Comparison of ENCODE assay signal across 28 mouse cellular contexts in genomic region chr16:78586621-78587020, GRCm38 (mm10).
"Had no signal": no experiment of that assay in that cellular context is flagged by ENCODE, and none has a peak within 500 bp of the region (broad histone marks: within the 10 kb centered on the region; RNA-seq: fewer than 3 reads in every experiment).

No protein-coding gene starts in this region.

- H3K9ac ChIP-seq: embryonic facial prominence, embryonic 12.5 days; embryonic facial prominence, embryonic 13.5 days; embryonic facial prominence, embryonic 15.5 days; forebrain, embryonic 12.5 days; forebrain, embryonic 13.5 days; forebrain, embryonic 15.5 days; forebrain, postnatal 0 days had no signal

- H3K4me3 ChIP-seq: embryonic facial prominence, embryonic 10.5 days; embryonic facial prominence, embryonic 12.5 days; embryonic facial prominence, embryonic 13.5 days; embryonic facial prominence, embryonic 15.5 days; erythroblast, embryonic 14.5 days; forebrain, embryonic 10.5 days; forebrain, embryonic 12.5 days; forebrain, embryonic 13.5 days; forebrain, embryonic 15.5 days had no signal

- H3K4me1 ChIP-seq: embryonic facial prominence, embryonic 10.5 days; embryonic facial prominence, embryonic 12.5 days; embryonic facial prominence, embryonic 15.5 days; forebrain, embryonic 10.5 days; forebrain, embryonic 12.5 days; forebrain, embryonic 13.5 days; forebrain, embryonic 15.5 days had no signal

- ATAC-seq: forebrain, embryonic 13.5 days; forebrain, embryonic 14.5 days; forebrain, embryonic 15.5 days; forebrain, embryonic 16.5 days; forebrain, postnatal 0 days had no signal

- H3K9me3 ChIP-seq: embryonic facial prominence, embryonic 10.5 days; embryonic facial prominence, embryonic 12.5 days; embryonic facial prominence, embryonic 13.5 days; embryonic facial prominence, embryonic 15.5 days; forebrain, embryonic 10.5 days; forebrain, embryonic 12.5 days; forebrain, embryonic 13.5 days; forebrain, embryonic 15.5 days had no signal

- H3K4me2 ChIP-seq: embryonic facial prominence, embryonic 12.5 days; embryonic facial prominence, embryonic 13.5 days; embryonic facial prominence, embryonic 15.5 days; forebrain, embryonic 12.5 days; forebrain, embryonic 13.5 days; forebrain, embryonic 15.5 days had no signal

- H3K36me3 ChIP-seq: embryonic facial prominence, embryonic 10.5 days; embryonic facial prominence, embryonic 12.5 days; embryonic facial prominence, embryonic 13.5 days; embryonic facial prominence, embryonic 15.5 days; forebrain, embryonic 10.5 days; forebrain, embryonic 12.5 days; forebrain, embryonic 15.5 days had no signal

- H3K27ac ChIP-seq: embryonic facial prominence, embryonic 10.5 days; embryonic facial prominence, embryonic 12.5 days; embryonic facial prominence, embryonic 13.5 days; embryonic facial prominence, embryonic 15.5 days; forebrain, embryonic 10.5 days; forebrain, embryonic 12.5 days; forebrain, embryonic 13.5 days; forebrain, embryonic 15.5 days had no signal

- H3K27me3 ChIP-seq: embryonic facial prominence, embryonic 12.5 days; embryonic facial prominence, embryonic 13.5 days; embryonic facial prominence, embryonic 15.5 days; forebrain, embryonic 12.5 days; forebrain, embryonic 13.5 days; forebrain, embryonic 15.5 days had no signal

- DNase-seq: cerebellum, adult 18-20 months; cerebellum, adult 2 months; cerebellum, adult 8-10 months; cerebellum, adult 9-10 months; cerebellum, adult 9-11 months; cerebellum, postnatal 10 days; cerebellum, postnatal 14 days; cerebellum, postnatal 25 days; cerebellum, postnatal 36 days; embryo, embryonic 11 days; forebrain, postnatal 0 days; gastrocnemius, postnatal 10 days; gastrocnemius, postnatal 14 days; gastrocnemius, postnatal 25 days; gastrocnemius, postnatal 36 days; heart, adult 11 months; heart, adult 18-20 months had no signal
